Mouse (Mus musculus): Measurements from ENCODE around the gene Adgrg1. TPM values are rescaled to one million over a fixed set of nuclear protein-coding genes. Genes with fewer than 3 reads are reported as not detected.

Gene Adgrg1
- polyA plus RNA-seq, 1 experiment from 2014 or later: 51.1 TPM

DNA sequence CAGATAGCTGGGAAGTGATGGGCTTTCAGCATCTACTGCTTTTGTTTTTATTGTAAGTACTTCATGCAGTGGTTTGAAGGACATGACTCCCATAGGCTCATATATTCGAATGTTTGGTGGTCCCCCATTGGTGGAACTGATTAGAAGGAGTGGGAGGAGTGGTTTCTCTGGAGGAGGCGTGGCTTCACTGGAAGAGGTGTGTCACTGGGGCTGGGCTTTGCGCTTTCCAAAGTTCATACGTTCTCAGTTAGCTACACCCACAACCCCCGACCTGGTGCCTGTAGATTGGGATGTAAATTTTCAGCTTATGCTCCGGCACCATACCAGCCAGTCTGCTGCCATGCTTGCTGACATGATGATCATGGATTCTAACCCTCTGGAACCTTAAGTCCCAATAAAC is 79.9 kb downstream of the Adgrg1 start:
- Histone ChIP-seq H3K36me3 (ENCODE audit: control insufficient read depth, insufficient read depth, low read length) (no peaks in the 10 kb centered on the region), H3K4me2 (ENCODE audit: low read depth, low read length) (no peak overlapping the region), H3K9me3 (replicated peaks; ENCODE audit: control insufficient read depth, low read length) (no peaks in the 10 kb centered on the region), H3K4me1 (ENCODE audit: control insufficient read depth, insufficient read depth, low read length) (no peaks in the 10 kb centered on the region), H3K27me3 (ENCODE audit: control insufficient read depth, insufficient read depth, low read length) (no peaks in the 10 kb centered on the region), H3K9ac (ENCODE audit: low read length) (no peak overlapping the region), H3K4me3 (replicated peaks; ENCODE audit: low read length) (no peak overlapping the region), H3K27ac (ENCODE audit: low read length) (no peak overlapping the region)
- no peak for ATAC-seq (ENCODE audit: insufficient read depth, low FRiP score)
- 54% methylated on average over 6 of the region's 6 CpGs for WGBS

DNA sequence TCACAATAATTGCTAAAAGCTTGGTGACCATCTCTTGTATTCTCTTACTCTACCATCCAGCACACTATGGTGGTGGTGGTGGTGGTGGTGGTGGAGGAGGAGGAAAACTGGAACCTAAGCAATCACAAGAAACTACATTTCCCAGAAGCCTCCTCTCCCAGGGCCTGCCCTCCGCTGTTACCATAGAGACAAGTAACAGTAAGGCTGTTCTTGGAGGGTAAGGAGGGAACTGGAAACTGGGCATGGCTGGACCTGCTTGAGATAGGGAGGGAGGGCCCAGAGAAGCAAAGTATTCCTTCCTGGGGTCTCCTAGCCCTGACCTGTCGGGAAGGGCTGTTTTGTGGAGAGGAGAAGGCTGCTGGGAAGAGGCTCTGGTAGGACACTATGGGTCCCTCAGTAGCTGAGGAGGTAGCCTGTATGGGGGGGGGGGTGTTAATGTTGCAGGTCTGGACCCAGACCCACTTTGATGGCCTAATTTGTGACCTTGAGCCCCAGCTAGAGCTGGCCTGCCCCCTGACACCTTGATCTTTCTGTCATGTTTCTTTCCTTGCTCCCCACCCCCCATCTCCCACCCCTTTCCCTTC is 80.5 kb downstream of the Adgrg1 start, which contains the start of gene Drc7:
Gene Drc7, plus strand, starts transcription at position 177 of the 584 bp plus-strand sequence.
- no peak within 1 kb of the TSS for H3K27ac ChIP-seq (ENCODE audit: low read length)
- H3K27me3 ChIP-seq (ENCODE audit: control insufficient read depth, insufficient read depth, low read length): no peaks in the 10 kb centered on the region
- peak; percentile 33; the same call in 1 of the 2 replicates for ATAC-seq (ENCODE audit: insufficient read depth, low FRiP score)
- no peaks in the 10 kb centered on the region for H3K36me3 ChIP-seq (ENCODE audit: control insufficient read depth, insufficient read depth, low read length)
- H3K4me1 ChIP-seq (ENCODE audit: control insufficient read depth, insufficient read depth, low read length): no peaks in the 10 kb centered on the region
- H3K4me2 ChIP-seq (ENCODE audit: low read depth, low read length): no peak within 1 kb of the TSS
- H3K9ac ChIP-seq (ENCODE audit: low read length): no peak within 1 kb of the TSS
- 30% methylated on average over 2 of the region's 2 CpGs for WGBS
- no peak within 1 kb of the TSS for H3K4me3 ChIP-seq (replicated peaks; ENCODE audit: low read length)
- no peaks in the 10 kb centered on the region for H3K9me3 ChIP-seq (replicated peaks; ENCODE audit: control insufficient read depth, low read length)

DNA sequence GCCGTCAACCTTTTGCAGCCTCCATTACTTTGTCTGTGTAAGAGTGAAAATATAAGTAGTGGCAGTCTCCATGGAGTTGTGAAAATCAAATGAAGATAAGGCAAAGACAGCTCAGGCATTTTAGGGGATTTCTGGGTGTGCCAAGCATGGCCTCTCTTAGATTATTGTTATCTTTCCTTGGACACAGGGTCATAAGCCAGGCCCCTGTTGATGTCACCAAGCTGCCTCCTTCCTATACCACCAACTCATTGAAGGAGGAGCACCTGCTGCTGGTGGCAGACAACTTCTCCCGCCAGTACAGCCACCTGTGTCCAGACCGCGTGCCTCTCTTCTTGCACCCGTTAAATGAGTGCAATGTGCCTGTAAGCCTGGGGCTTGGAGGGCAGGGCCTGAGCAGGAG is 81.9 kb downstream of the Adgrg1 start:
- H3K9me3 ChIP-seq (replicated peaks; ENCODE audit: control insufficient read depth, low read length): no peaks in the 10 kb centered on the region
- WGBS: 65% methylated on average over 5 of the region's 5 CpGs
- ATAC-seq (ENCODE audit: insufficient read depth, low FRiP score): no peak

DNA sequence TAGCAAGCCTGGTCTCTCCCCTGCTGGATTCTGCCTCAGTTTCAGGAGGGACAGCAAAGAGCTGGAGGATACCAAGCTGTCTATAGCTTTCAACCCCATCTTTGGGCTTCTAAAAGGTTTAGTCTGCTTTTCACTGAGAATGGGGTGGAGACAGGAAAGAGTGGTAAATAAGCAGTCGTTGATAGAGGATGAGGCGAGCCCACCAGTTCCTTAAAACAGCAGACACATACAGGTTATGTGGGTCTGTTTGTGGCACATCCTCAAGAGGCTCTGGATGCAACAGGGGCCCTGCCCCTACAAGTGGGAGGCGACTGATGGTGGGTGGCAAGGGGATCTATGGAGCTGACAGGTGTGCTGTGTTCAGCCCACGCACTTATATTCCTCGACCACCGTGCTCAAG is 84.1 kb downstream of the Adgrg1 start:
- Histone ChIP-seq H3K9me3 (replicated peaks; ENCODE audit: control insufficient read depth, low read length) (no peaks in the 10 kb centered on the region), H3K4me3 (replicated peaks; ENCODE audit: low read length) (no peak overlapping the region), H3K4me1 (ENCODE audit: control insufficient read depth, insufficient read depth, low read length) (no peaks in the 10 kb centered on the region), H3K36me3 (ENCODE audit: control insufficient read depth, insufficient read depth, low read length) (no peaks in the 10 kb centered on the region), H3K27ac (ENCODE audit: low read length) (no peak overlapping the region), H3K27me3 (ENCODE audit: control insufficient read depth, insufficient read depth, low read length) (no peaks in the 10 kb centered on the region), H3K4me2 (ENCODE audit: low read depth, low read length) (no peak overlapping the region), H3K9ac (ENCODE audit: low read length) (no peak overlapping the region)
- 76% methylated on average over 6 of the region's 6 CpGs for WGBS
- no peak for ATAC-seq (ENCODE audit: insufficient read depth, low FRiP score)

More for the DNA sequence above, 81.9 kb downstream of the Adgrg1 start:
- Histone ChIP-seq H3K27ac (ENCODE audit: low read length) (no peak overlapping the region), H3K4me3 (replicated peaks; ENCODE audit: low read length) (no peak overlapping the region), H3K27me3 (ENCODE audit: control insufficient read depth, insufficient read depth, low read length) (no peaks in the 10 kb centered on the region), H3K9ac (ENCODE audit: low read length) (no peak overlapping the region), H3K4me2 (ENCODE audit: low read depth, low read length) (no peak overlapping the region), H3K36me3 (ENCODE audit: control insufficient read depth, insufficient read depth, low read length) (no peaks in the 10 kb centered on the region), H3K4me1 (ENCODE audit: control insufficient read depth, insufficient read depth, low read length) (no peaks in the 10 kb centered on the region)

DNA sequence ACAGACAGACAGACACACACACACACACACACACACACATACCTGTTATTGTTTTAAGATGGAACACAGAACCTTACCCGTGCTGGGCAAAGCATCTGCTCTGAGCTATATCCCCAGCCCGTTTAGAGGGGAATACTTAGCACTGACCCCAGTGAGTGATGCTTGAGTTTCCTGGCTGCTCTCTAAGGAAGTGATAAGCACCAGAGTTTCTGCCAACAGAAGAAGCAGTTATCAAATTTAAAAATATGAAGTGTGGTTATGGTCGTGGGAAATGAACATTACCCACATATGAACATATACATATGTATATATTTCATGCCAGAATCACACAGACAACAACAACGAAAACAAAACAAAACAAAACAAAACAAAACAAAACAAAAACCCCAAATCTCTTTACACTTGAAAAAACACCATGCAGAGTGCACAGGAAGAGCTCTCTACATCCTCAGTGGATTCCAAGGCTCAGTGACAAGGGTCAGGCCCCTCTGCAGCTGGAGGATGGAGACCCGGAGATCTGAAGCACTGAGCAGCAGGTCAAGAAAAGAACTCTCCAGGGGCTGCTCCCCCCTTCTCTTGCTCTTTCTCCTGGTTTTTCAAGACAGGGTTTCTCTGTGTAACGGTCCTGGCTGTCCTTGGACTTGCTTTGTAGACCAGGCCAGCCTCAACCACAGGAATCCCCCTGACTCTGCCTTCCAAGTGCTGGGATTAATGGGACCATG is 85.4 kb downstream of the Adgrg1 start:
- Histone ChIP-seq H3K4me1 (ENCODE audit: control insufficient read depth, insufficient read depth, low read length) (no peaks in the 10 kb centered on the region), H3K27ac (ENCODE audit: low read length) (no peak overlapping the region)
- 56% methylated on average over 6 of the region's 6 CpGs for WGBS

More for the DNA sequence above, 85.4 kb downstream of the Adgrg1 start:
- no peak for ATAC-seq (ENCODE audit: insufficient read depth, low FRiP score)
- no peaks in the 10 kb centered on the region for H3K36me3 ChIP-seq (ENCODE audit: control insufficient read depth, insufficient read depth, low read length)
- H3K4me2 ChIP-seq (ENCODE audit: low read depth, low read length): no peak overlapping the region
- no peaks in the 10 kb centered on the region for H3K9me3 ChIP-seq (replicated peaks; ENCODE audit: control insufficient read depth, low read length)
- H3K9ac ChIP-seq (ENCODE audit: low read length): no peak overlapping the region
- H3K27me3 ChIP-seq (ENCODE audit: control insufficient read depth, insufficient read depth, low read length): no peaks in the 10 kb centered on the region
- no peak overlapping the region for H3K4me3 ChIP-seq (replicated peaks; ENCODE audit: low read length)

Other genes with a start within 250 kb of the Adgrg1 start
- not detected in 2 replicates for gene Ccl22, start 229.2 kb upstream of the Adgrg1 start, polyA plus RNA-seq (2015; fragmentation: Nextera tagmentation; extraction: Ambion mirVana)
- gene Cx3cl1, start 202.7 kb upstream of the Adgrg1 start, polyA plus RNA-seq (2015; fragmentation: Nextera tagmentation; extraction: Ambion mirVana): 11.6 and 16.4 TPM in 2 replicates
- gene Ccl17, start 164.3 kb upstream of the Adgrg1 start, polyA plus RNA-seq (2015; fragmentation: Nextera tagmentation; extraction: Ambion mirVana): 0.30 TPM in 1 of 2 replicates, not detected in the other
- gene Coq9, start 136.4 kb upstream of the Adgrg1 start, polyA plus RNA-seq (2015; fragmentation: Nextera tagmentation; extraction: Ambion mirVana): 84.6 and 94.3 TPM in 2 replicates
- 78.3 and 84.7 TPM in 2 replicates for gene Ciapin1, start 136.4 kb upstream of the Adgrg1 start, polyA plus RNA-seq (2015; fragmentation: Nextera tagmentation; extraction: Ambion mirVana)
- gene Polr2c, start 117.3 kb upstream of the Adgrg1 start, polyA plus RNA-seq (2015; fragmentation: Nextera tagmentation; extraction: Ambion mirVana): 128 and 129 TPM in 2 replicates
- 28.8 and 29.5 TPM in 2 replicates for gene Dok4, start 98.4 kb upstream of the Adgrg1 start, polyA plus RNA-seq (2015; fragmentation: Nextera tagmentation; extraction: Ambion mirVana)
- 10.9 and 14.8 TPM in 2 replicates for gene Ccdc102a, start 56.7 kb upstream of the Adgrg1 start, polyA plus RNA-seq (2015; fragmentation: Nextera tagmentation; extraction: Ambion mirVana)
- gene Adgrg5, start 51.1 kb upstream of the Adgrg1 start, polyA plus RNA-seq (2015; fragmentation: Nextera tagmentation; extraction: Ambion mirVana): 0.44 and 0.45 TPM in 2 replicates
- gene Adgrg3, start 42.9 kb downstream of the Adgrg1 start, polyA plus RNA-seq (2015; fragmentation: Nextera tagmentation; extraction: Ambion mirVana): 3.2 and 3.7 TPM in 2 replicates
- gene Drc7, start 80.4 kb downstream of the Adgrg1 start, polyA plus RNA-seq (2015; fragmentation: Nextera tagmentation; extraction: Ambion mirVana): 0.14 TPM in 1 of 2 replicates, not detected in the other
- 21.2 TPM in 2 replicates for gene Katnb1, start 106.4 kb downstream of the Adgrg1 start, polyA plus RNA-seq (2015; fragmentation: Nextera tagmentation; extraction: Ambion mirVana)
- 13.3 and 13.6 TPM in 2 replicates for gene Kifc3, start 228.1 kb downstream of the Adgrg1 start, polyA plus RNA-seq (2015; fragmentation: Nextera tagmentation; extraction: Ambion mirVana)

All from stomach, embryonic 16.5 days (tissue).